Mouse (Mus musculus) CH12.LX (cell line): Measurements from ENCODE around the gene Sh3rf3.

Experiments
- BHLHE40 ChIP-seq: IDR thresholded peaks from 2 replicates; pipeline ENCODE4 v1.6.1; 2011; ENCODE audit warnings: mild to moderate bottlenecking, low read depth, low read length, improper control_type of control experiment
- CTCF ChIP-seq, 2 experiments: IDR thresholded peaks in 1 of 2; conservative IDR thresholded peaks in 1 of 2; 2 replicates each; pipeline ENCODE4 v1.5.1; 2011 to 2012; ENCODE audit warnings: low read depth in 2 of 2, low read length in 2 of 2, improper control_type of control experiment in 1 of 2, inconsistent platforms in 1 of 2, mild to moderate bottlenecking in 1 of 2, moderate library complexity in 1 of 2
- MEF2A ChIP-seq: IDR thresholded peaks from 2 replicates; pipeline ENCODE4 v1.6.1; 2014; ENCODE audit warnings: low read depth, mild to moderate bottlenecking, inconsistent platforms, low read length, improper control_type of control experiment, borderline replicate concordance
- NELFE ChIP-seq: IDR thresholded peaks from 2 replicates; pipeline ENCODE4 v1.6.1; 2011; ENCODE audit warnings: low read depth, low read length, improper control_type of control experiment
- POLR2A ChIP-seq: IDR thresholded peaks from 2 replicates; pipeline ENCODE4 v1.6.1; 2011; ENCODE audit warnings: low read depth, mild to moderate bottlenecking, improper control_type of control experiment, low read length

- TF ChIP-seq BHLHE40: no peak
- no peak for TF ChIP-seq NELFE
- peak in 1 of 2 experiments; percentile 22; a peak in 2 of 4 replicates for TF ChIP-seq CTCF (conservative IDR thresholded peaks at IDR 0.05 in 1 of 2, IDR thresholded peaks at IDR 0.05 in 1 of 2; ENCODE audit: low read depth in 2 of 2, low read length in 2 of 2)
- no peak for TF ChIP-seq MEF2A
- TF ChIP-seq POLR2A: no peak
Measured at GRCm38 (mm10) chr10:58995132-58995531, 182.0 kb downstream of the Sh3rf3 start.
